Mouse (Mus musculus): Measurements from ENCODE around the gene Vps8. TPM values are rescaled to one million over a fixed set of nuclear protein-coding genes. Genes with fewer than 3 reads are reported as not detected.

Vps8 gene
- total RNA-seq, 2 experiments from 2014 or later = 52.3 to 58.0 TPM

DNA sequence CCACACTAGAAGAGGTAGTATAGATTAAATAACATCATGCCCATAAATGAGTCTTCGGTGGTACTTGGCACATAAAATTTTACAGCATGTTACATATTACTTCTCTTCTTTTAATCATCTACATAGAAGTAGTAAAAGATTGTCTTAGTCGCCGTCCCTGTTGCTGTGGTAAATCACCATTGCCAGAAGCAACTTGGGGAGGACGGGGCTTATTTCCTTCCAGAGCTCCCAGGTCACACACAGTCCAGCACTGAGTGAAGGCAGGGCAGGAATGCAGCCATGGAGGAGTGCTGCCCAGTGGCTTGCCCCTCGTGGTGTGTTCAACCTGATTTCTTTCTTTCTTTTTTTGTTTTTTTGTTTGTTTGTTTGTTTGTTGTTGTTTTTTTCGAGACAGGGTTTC lies 181.4 kb downstream of the Vps8 start:
- intact Hi-C loops (cut with DNase I) = no loop called here
- DNase-seq (ENCODE audit: low spot score in 2 of 2) = no peak

DNA sequence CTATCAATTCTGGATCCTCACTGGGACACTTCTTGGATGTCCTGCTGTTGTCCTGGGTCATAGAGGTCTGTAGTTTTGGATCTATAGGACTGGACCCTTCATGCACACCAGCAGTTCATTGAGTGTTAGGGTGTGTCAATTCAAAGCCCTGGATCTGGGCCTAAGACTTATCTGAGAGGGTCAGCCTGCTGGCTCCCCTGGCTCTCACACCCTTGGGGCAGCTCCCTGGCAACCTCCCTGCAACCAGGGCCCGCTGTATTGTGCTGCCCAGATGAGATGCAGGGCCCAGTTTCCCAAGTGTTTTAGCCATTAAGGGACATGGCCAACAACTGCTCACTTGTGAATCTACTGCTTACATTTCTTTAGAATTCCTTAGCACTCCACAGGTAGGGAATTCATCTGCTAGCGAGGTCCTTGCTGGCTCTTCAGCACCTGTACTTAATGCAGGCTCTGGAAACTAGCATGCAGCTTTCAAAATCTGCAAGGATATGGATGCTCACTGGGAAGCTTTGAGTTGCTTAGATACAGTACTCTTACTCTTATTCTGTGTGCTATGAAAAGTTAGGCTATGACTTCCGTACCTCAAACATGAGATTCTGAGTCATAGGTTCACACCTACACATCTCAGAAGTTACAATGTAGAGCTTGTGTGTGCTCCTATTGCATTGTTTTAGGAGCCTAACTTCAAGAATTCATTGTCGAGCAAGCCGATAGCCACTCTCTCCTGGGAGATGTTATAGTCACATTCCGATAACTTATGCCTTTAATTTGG lies 183.5 kb downstream of the Vps8 start:
- intact Hi-C loops (cut with DNase I) = loop anchor here (5.0 kb wide), 1 partner anchor 84 kb away; no protein-coding TSS in a partner anchor
- peak in 1 of 2 experiments; percentile 53 for DNase-seq (ENCODE audit: low spot score in 2 of 2)

DNA sequence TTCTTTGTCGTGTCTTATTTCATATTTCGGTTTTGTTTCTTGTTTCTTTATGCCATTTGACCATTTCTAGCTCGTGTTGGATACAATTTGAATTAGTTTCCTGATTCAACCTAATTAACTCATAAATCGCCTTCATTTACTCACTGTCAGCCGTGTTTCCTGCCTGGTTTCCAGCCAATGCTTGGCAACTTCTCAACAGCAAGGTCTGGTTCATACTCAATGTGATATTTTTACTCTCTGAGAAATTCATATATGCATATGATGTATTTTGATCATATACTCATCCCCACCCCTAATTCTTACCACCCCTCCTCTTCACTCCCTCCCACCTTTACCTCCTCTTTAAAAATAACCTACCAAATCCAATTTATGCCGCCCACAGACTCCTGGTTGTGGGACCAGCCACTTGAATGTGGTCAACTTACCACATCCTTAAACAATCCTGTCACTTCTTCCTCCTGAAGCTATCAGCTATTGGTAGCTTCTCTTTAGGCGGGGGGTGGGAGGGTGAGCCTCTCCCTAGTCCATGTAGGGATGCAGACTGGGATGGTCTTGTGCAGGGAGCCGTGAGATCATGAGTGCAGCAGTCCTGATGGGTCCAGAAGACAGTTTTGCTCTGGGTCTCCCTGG lies 184.2 kb downstream of the Vps8 start:
- DNase-seq (ENCODE audit: low spot score in 2 of 2) = peak in 1 of 2 experiments; percentile 63
- intact Hi-C loops (cut with DNase I) = loop anchor here (5.0 kb wide), 1 partner anchor 85 kb away; no protein-coding TSS in a partner anchor

DNA sequence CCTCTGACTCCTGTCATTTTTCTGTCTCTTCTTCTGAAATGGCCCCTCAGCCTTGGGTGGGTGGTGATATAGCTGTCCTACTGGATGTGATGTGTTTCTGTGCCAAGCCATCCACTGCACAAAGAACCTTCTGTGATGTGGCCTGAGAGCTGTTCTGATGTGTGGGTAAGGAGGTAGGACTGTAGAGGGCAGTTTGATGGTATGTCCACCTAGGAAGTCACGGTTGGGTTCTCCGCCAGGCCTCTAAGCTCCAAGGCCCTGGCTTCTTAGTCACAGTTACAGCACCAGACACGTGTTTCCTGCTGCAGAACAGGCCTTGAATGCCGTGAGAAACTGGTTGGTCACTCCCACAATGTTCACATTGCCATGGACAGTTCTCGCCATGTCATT lies 184.7 kb downstream of the Vps8 start:
- intact Hi-C loops (cut with DNase I) = loop anchor here (5.0 kb wide), 1 partner anchor 85 kb away; no protein-coding TSS in a partner anchor
- no peak for DNase-seq (ENCODE audit: low spot score in 2 of 2)

DNA sequence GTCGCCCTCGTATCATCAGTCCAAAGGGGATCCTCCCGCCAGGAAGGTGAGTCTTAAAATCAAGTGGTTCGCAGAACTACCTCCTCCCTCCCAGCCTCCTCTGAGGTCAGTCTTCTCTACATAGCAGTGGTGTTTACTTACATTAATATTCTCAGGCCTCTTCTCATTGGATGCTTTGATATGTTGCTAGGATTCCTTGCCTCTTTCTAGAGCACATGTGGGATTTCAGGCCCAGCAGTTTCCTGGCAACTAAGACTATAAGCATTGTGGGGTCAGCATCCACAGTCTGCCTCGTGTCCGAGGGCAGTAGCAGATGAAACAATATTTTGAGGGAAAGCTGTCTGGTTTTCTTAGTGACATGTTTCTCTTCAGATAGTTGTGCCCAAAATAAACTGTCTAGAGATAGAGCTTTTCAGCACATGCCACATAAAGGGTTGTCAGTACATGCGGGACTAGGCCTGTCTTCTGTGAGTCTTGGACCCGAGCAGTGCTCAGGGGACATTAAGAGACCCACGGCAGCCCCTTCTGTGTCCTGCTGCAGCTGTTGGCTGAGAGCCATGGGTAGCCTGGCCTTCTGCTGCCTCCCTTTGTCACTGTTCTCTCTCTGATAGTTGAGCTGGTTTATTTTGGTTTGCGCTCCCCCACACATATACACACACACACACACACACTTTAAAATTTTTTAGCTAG lies 185.4 kb downstream of the Vps8 start:
- peak; percentile 26 to 37 for DNase-seq (ENCODE audit: low spot score in 2 of 2)
- intact Hi-C loops (cut with DNase I) = loop anchor here (5.0 kb wide), 1 partner anchor 86 kb away; no protein-coding TSS in a partner anchor

DNA sequence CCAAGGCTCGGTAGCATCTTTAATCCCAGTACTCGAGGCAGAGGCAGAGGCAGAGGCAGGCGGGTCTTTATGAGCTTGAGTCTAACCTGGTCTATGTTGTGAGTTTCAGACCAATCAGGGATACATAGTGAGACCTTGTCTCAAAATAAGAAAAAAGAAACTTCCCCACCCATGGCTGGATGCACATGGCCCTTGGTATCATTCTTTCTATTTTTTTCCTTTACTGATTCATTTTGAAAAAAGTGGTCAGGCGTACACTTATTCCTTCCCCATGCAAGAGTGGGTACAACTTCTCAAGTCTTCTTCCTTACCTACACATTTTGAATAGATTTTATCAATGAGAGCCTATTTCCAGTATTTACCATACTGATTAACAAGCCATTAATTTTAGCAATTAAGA lies 187.6 kb downstream of the Vps8 start:
- intact Hi-C loops (cut with DNase I) = no loop called here
- no peak for DNase-seq (ENCODE audit: low spot score in 2 of 2)

DNA sequence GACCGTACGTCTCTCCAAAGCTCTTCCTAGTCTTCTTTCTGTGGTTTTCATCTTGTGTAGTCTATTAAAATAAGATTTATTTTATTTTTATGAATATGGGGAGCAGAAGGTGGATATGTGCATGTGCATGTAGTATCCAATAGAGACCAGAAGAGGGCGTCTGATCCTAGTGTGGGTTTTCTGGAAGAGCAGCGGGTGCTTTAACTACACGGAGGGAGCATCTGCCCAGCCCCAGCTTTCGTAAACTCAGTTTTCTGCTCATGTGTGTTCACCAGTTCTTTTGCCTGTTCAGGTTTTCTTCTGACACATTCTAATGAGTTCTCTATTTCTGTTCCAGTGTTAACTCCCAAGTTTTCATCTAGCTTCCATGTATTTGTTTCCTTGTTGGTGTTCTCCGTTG lies 192.9 kb downstream of the Vps8 start:
- intact Hi-C loops (cut with DNase I) = loop anchor here (1.0 to 5.0 kb wide), 2 partner anchors 76 to 111 kb away; partner anchors contain the start of gene 2510009E07Rik
- DNase-seq (ENCODE audit: low spot score in 2 of 2) = peak in 1 of 2 experiments; percentile 38

DNA sequence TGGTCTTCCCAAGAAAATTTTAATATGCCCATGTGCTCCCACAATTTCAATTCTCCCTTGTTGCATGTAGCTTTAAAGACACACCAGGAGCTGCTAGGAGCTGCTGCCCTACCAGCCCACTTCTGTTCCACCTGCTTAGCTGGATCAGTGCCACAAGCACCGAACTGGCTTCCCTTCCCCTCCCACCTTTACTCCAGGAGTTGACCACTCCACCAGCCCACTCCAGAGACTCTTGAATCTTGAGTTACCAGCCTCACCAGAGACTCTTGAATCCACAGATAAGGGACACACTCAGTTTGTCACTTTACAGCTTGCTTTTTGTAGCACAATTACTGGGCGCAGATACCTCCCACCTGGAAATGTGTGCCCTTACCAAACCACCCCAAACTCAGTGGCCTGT lies 197.7 kb downstream of the Vps8 start:
- no peak for DNase-seq (ENCODE audit: low spot score in 2 of 2)
- intact Hi-C loops (cut with DNase I) = no loop called here

DNA sequence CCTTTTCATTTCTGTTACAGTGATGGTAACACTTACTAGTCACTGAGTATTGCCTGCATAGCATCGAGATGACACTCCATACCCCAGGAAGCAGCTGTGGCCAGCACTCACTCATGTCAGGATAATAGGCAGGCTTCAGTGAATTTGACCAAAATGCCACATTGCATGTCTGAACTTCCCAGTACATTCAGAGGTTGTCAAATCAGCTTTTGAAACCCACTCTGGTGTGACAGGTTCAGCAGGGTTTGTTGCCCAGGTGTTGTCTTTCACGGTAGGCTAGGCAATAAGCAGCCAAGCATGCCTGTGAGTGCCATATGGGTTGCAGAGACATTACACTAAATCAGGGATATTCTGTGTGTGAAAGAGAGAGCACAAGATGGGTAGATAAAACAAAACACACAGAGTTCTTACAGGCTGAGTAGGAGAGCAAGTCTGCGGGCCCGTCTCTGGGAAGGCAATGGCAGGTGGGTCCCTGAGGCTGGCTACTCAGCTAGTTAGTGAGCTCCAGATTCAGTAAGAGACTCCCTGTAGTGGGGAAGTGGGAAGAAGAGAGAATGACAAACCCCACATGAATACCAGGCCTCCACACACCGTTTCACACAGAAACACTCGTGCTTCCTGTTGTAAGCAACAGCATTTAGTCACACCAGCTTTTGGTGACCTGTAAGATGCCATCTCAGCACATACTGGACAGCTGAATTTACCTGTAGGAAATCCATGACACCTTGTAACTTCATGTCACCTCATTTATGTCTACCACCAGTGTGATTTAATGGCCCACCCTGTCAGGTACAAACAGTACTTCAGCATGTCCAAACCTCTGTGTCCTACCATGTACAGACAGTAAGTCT lies 203.1 kb downstream of the Vps8 start:
- no peak for DNase-seq (ENCODE audit: low spot score in 2 of 2)
- intact Hi-C loops (cut with DNase I) = no loop called here

DNA sequence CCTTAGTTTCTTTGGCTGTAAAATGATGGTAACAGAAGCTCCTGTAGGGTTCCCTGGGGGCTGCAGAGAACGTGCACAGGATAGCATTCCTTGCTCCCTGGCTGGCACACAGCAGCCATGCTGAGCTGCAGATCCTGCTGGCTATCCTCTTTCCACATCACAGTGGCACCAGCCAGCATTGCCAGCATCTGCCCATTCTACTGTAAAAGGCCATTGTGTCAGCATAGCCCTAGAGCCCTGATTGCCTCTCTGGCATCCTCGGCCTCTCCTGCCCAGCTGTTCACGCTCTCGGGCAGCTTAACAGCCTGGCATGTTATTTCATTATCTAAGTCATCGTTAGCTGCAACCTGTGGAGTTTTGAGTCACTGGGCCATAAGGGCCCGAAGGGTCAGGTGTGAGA lies 204.3 kb downstream of the Vps8 start:
- intact Hi-C loops (cut with DNase I) = no loop called here
- DNase-seq (ENCODE audit: low spot score in 2 of 2) = no peak

DNA sequence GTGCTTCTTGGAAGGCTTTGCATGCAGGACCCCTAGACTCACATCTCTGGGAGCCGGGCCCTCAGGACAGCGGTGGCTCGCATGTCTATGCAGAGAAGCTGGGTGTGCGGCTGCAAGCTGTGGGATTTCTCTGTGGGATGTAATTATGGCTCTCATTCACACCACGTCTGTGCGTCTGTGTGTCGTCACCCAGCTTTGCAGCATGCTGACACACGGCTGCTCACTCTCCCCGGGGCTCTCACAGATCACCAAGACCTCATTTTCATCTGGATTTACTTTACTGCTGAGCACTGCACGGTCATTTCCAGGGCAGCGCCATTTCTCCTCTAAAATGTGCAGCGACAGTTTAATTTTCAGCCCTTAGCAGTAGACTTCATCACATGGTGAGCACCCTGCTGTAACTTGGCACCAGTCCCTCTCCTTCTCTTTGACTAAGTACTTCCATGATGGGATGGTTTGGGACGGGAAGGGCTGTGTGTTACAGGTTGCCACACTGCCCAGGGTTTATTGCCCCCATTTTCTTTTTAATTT lies 205.2 kb downstream of the Vps8 start:
- intact Hi-C loops (cut with DNase I) = no loop called here
- DNase-seq (ENCODE audit: low spot score in 2 of 2) = peak in 1 of 2 experiments; percentile 75

DNA sequence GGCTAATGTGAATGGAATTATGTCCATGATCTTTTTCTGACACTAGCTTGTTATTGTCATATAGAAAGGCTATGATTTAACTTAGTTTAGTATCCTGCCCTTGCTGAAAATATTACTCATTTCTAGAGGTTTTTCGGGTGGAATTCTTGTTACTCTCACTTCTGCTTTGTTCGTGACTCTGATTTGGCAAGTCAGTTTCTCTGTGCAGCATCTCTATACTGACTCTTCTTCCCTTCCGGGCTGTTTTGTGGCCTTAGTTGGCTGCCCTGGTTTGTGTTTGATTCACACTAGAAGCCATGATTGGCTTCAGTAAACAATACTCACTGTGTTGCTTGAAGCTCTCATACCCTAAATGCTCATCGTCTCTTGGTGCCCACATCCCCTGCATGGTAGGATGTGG lies 207.7 kb downstream of the Vps8 start:
- no peak for DNase-seq (ENCODE audit: low spot score in 2 of 2)

DNA sequence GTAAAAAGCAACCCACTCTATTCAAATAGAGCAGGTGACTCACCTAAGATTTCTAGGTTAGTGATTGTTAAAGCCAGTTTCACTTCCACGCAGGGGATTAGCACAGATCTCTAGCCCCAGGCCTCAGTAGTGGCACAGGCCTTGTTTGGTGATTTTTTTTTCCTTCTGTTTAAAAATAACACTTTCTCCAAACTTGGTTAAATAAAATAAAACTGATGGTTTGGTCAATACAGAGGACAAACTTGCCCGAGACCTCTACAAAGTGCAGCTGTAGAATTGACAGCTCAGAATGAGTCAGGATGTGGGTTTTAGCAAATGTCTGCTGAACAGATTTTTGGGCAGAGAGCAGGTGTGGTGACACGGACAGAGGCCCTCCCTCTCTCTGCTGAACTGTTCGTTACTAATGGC lies 208.9 kb downstream of the Vps8 start:
- intact Hi-C loops (cut with DNase I) = no loop called here

More for the DNA sequence above, 207.7 kb downstream of the Vps8 start:
- intact Hi-C loops (cut with DNase I) = no loop called here

DNA sequence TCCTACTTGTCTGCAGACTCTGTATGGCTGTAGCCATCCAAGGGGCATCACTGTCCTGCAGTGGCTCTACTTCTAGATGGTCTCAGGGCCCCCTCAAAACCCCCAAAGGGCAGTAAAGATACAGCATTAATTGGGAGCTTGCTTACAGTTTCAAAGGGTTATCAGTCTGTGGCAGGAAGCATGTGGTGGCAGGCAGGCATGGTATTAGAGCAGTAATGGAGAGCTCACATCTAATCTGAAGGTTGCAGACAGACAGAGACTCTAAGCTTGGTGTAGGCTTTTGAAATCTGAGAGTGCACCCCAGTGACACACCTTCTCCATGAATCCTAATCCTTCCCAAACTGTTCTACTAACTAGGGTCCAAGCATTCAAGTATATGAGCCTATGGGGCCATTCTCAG lies 211.5 kb downstream of the Vps8 start:
- intact Hi-C loops (cut with DNase I) = no loop called here
- no peak for DNase-seq (ENCODE audit: low spot score in 2 of 2)

More for the DNA sequence above, 208.9 kb downstream of the Vps8 start:
- no peak for DNase-seq (ENCODE audit: low spot score in 2 of 2)

DNA sequence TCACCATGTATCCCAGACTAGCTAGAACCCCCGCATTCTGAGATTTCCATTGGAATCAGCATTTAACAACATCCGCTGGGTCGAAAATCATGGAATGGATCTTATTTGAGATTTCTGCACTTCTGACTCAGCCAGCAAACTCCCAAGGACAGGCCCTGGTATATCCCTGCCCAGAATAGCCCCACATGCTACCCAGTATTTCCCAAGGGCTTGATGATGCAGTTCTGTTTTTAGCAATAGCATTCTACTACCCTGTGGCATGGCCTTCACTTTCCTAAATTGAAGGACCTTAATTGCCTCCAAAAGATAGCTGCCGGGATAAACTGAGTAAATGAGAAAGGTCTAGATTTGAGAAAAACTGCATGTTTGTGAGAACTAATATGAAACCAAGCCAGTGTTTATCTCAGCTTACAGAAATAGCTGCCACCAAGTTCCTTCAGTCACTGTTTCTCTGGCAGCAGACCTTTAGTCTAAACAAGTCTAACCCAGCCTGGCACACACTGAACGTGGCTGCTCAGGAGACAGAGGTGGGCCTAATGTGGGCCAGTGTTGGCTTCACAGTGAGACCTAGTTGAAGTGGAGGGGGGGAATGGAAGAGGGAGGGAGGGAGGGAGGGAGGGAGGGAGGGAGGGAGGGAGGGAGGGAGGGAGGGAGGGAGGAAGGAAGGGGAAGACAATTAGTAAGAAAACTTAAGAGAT lies 213.4 kb downstream of the Vps8 start:
- intact Hi-C loops (cut with DNase I) = no loop called here
- no peak for DNase-seq (ENCODE audit: low spot score in 2 of 2)

DNA sequence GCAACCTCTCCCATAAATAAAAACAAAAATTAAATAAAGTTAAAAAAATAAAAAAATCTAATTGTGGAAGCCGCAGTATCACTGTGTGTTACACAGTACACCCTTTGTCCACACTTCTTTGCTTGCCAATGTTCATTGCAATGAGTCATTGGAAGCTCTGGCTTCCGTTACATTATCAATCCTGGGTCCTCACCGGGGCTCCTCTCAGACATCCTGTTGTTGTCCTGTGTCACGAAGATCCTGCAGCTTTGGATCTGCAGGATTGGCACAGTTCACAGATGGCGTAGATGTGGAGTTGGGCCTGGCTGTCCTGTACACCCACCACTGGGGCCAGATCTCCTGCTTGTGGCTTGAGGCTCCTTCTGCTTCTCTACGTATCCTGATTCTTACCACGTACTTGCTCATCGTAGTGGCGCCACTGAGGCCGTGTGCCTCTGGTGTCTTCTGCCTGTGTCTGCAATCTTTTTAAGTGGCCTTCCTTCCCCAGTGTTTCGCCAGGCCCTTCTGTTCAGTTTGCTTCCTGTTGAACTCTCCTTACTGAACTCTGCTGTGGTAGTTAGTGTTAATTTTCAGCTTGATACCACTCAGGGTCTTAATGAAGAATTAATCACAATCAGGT lies 214.4 kb downstream of the Vps8 start:
- intact Hi-C loops (cut with DNase I) = no loop called here
- DNase-seq (ENCODE audit: low spot score in 2 of 2) = no peak

DNA sequence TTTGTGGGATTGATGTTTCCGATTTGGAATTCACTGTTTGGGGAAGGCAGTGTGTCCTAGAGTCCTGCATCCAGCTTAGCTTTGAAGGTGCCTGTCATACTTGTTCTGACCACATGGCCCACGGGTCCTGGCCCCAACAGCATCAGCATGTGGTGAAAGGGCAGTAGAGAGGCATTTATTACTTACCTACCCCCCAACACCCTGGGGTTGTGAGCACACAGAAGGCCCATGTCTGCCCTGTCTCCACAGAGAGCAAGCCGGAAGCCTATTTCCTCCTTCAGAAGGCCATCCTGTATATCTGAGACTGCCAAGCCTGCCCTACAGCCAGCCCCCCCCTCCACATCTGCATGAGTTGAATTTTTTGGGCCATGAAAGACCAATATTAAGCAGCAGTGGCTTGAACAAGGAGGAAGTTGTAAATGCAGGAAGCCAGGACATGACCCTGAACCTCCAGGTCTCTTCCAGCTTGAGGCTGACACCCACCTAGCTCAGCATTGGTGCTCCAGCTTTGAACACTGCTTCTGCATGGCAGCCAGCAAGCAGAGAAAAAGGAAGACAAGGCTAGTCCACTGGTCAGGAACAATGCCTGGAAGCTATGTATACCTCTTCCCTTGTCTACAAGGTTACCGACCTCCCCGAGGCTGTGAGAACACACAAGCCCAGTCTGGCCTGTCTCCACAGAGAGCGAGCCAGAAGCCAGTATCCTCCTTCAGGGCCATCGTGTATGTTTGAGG lies 218.0 kb downstream of the Vps8 start:
- DNase-seq (ENCODE audit: low spot score in 2 of 2) = no peak
- intact Hi-C loops (cut with DNase I) = no loop called here

DNA sequence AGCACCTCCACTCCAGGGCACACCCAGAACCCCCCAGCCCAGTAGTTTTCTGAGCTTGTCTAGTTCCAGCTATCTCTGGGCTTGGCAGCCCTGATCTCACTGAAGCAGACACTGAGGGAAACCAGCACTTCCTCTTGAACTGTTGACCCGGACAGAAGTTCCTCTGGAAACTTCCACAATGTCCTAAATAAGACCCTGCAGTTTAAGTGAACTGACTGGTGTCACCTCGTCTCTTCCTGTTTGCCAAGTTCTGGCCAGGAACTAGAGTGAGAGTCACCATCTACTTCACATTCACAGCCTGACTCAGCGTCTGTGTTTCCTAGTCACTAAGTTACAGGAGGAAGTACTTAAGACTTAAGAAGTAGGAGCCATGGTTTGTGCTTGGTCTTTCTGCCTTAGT lies 219.0 kb downstream of the Vps8 start:
- DNase-seq (ENCODE audit: low spot score in 2 of 2) = peak in 1 of 2 experiments; percentile 35
- intact Hi-C loops (cut with DNase I) = no loop called here
